Mouse (Mus musculus) fibroblast of lung, adult 2 months (primary cell): ENCODE measurements around the gene Selplg.

ENCODE experiments used
- DNase-seq: peaks from one replicate; pipeline ENCODE4 v3.0.0-alpha.2; 2011; ENCODE audit warnings: low read depth

Gene Selplg

GRCm38 (mm10) chr5:113854494-113854893 is 22.1 kb upstream of the Selplg start:
- DNase-seq, result no peak

- no peak for DNase-seq
Measured at GRCm38 (mm10) chr5:113853541-113853940, 21.1 kb upstream of the Selplg start.

- no peak for DNase-seq
Measured at GRCm38 (mm10) chr5:113852463-113852862, 20.0 kb upstream of the Selplg start.

- DNase-seq, result no peak
Measured at GRCm38 (mm10) chr5:113850680-113851230, 18.3 kb upstream of the Selplg start.

GRCm38 (mm10) chr5:113847636-113848035 is 15.2 kb upstream of the Selplg start:
- DNase-seq, result no peak

GRCm38 (mm10) chr5:113846656-113847055 is 14.2 kb upstream of the Selplg start:
- DNase-seq, result no peak

GRCm38 (mm10) chr5:113845627-113846026 is 13.2 kb upstream of the Selplg start:
- no peak for DNase-seq

- DNase-seq, result peak; percentile 40
Measured at GRCm38 (mm10) chr5:113844721-113845120, 12.3 kb upstream of the Selplg start.

GRCm38 (mm10) chr5:113844106-113844505 is 11.7 kb upstream of the Selplg start:
- DNase-seq, result no peak

- no peak for DNase-seq
Measured at GRCm38 (mm10) chr5:113842906-113843305, 10.5 kb upstream of the Selplg start.

- no peak for DNase-seq
Measured at GRCm38 (mm10) chr5:113842244-113842643, 9.8 kb upstream of the Selplg start.

- DNase-seq, result no peak
Measured at GRCm38 (mm10) chr5:113841243-113842225, 9.1 kb upstream of the Selplg start.

GRCm38 (mm10) chr5:113840443-113840842 is 8.0 kb upstream of the Selplg start:
- no peak for DNase-seq

GRCm38 (mm10) chr5:113836961-113837360 is 4.5 kb upstream of the Selplg start:
- no peak for DNase-seq

GRCm38 (mm10) chr5:113833316-113833947 is 988 bp upstream of the Selplg start:
- no peak for DNase-seq

- no peak for DNase-seq
Measured at GRCm38 (mm10) chr5:113831741-113832140, 703 bp downstream of the Selplg start.

GRCm38 (mm10) chr5:113830796-113831195 is 1.6 kb downstream of the Selplg start:
- DNase-seq, result no peak

GRCm38 (mm10) chr5:113830292-113830643 is 2.2 kb downstream of the Selplg start:
- no peak for DNase-seq

GRCm38 (mm10) chr5:113829566-113830291 is 2.7 kb downstream of the Selplg start:
- no peak for DNase-seq

GRCm38 (mm10) chr5:113828481-113828880 is 4.0 kb downstream of the Selplg start:
- no peak for DNase-seq

- no peak for DNase-seq
Measured at GRCm38 (mm10) chr5:113827991-113828411, 4.4 kb downstream of the Selplg start.

- DNase-seq, result no peak
Measured at GRCm38 (mm10) chr5:113826619-113827018, 5.8 kb downstream of the Selplg start.
